Mouse (Mus musculus) right cerebral cortex, postnatal 36 days (tissue): ENCODE data around the gene Flad1.
A peak's percentile ranks its signal among the peaks of the same experiment; 100 is the strongest.

Experiments used
- DNase-seq, 2 experiments: peaks; one replicate each; pipeline ENCODE4 v3.0.0; 2022; ENCODE audit warnings: low spot score in 2 of 2, mixed read lengths in 1 of 2

Flad1 gene

DNA sequence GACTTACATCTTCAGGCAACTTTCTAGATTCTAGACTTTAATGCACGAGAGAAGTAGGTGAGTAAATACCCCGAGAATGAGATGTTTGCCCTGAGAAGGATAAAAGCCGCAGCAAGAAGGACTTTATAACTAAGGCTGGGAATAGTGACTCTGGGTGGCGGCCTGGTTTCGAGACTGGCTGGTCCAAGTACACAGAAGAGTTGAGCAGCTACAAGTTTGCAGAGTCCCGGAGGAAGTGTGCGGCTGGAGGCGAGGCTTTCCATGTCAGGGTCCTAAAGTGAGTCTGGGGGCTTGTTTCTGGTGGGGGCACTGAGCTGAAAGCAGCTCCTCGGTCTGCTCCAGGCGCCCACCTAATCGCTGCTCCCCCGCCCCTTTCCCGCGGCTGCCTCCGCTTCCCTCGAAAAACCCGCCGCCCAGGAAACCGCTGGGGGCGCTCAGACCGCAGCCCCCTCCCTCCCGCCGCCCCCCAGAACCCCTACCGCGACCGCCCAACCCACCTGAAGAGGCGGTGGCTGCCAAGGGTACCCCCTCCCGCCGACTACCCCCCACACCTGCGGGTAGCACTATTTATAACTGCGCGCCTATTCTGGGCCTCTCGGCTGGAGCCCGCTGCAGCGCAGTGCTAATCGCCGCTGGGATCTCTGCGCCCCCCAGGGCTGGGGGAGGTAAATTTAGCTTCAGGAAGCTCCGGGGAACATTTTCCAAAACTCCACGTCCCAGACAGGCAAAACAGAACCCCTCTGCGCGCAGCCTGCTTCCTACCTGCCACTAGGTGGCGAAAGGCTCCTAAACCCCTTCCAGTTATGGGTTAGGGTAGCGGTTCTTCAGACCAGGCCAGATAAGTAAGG lies 15.6 kb downstream of the Flad1 start:
- no peak for DNase-seq

DNA sequence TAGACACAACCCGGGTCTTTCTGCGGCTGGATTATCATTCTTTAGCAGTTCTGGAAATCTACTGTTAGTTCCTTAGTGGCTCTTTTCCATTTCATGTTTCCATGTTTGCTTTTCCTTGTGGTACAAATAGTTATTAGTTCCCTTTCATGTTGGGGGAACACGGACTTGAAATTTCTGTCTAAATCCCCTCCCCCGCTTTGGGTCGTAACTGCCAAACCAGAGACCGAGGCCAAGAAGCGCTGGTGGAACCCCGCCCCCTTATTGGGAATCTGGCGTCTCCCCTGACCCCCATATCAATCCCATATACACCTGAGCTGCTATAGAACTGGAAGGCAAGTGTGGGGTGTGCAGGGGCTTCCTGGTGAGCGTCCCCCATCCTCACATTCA lies 16.3 kb downstream of the Flad1 start:
- no peak for DNase-seq

DNA sequence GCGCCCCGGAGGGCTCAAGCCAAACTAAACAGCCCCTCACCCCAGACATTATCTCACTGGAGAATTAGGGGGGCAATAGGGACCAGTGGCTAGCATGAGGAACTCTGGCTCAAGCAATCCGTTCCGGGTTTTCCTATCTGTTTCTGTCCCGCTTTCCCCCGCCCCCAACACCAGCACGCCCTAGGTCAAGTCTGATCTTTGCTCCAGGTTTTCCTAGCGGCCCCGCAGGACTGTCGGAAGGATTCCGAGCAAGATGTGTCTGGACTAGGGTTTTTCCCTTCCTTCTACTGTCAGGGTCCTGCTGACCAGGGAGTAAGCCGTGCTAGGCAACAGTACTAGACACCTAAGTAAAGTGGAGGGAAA lies 16.8 kb downstream of the Flad1 start:
- DNase-seq = no peak

DNA sequence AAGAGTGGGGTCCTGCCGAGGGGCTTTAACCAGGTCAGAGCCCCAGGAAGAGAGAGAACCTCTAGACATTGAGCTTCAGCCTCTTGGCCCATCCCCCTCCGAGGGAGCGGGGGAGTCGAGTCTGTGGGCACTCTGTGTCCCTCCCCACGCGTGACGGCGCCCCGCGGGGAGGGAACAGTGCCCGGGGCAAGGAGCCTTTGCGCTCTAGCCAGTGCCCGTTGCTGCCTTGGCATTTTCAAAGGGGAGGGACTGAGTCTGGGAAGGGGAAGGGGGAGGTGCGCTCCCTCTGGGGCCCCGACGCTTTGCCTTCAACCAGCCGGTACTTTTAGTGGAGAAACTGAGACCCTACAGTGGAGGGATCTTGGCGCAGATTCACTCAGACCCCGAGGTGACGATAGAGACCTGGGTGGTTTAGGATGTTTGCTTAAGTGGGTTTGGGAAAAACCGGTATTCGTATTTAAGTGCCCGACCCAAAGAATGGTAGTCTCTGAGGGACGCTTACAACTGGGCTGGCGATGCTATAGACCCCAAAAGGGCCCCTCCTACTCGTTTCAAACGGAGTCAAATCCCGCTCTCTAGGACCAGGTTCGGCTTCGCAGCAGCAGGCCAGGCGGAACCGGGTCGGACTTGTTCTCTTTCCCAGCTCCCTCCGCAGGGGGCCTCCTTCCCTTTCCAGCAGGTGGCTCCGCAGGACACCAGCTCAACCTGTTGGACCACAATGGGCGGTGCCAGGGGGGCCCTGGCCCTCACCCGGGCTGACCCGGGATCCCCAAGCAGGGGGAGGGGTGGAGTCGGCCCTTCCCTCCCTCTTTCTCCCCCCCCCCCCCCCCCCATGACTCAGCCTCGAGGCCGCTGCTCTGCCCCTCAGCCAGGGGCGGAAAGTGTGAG lies 17.4 kb downstream of the Flad1 start, which contains the start of gene Zbtb7b:
Zbtb7b (minus strand) TSS at position 771 of the 888 bp plus-strand sequence.
- DNase-seq = peak in 1 of 2 experiments; percentile 28

DNA sequence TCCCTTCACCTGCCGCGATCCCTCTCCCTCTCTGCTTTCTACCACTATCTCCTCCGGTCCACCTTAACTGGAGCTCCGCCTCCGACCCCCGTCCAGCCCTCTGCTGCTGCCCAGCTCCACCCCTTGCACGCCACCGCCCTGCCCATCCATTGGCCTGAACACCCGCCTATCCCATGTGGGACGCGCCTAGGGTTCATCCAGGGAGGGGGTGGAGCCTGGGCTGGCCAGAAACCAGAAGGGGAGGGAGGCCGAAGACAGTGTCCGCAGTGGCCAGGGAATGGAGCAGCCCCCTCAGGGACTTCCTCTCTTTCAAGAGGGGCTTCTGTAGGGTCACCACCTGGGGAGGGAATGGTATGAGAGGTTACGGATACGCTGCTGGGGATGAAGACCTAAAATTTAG lies 18.1 kb downstream of the Flad1 start:
- DNase-seq = peak; percentile 92 to 96

DNA sequence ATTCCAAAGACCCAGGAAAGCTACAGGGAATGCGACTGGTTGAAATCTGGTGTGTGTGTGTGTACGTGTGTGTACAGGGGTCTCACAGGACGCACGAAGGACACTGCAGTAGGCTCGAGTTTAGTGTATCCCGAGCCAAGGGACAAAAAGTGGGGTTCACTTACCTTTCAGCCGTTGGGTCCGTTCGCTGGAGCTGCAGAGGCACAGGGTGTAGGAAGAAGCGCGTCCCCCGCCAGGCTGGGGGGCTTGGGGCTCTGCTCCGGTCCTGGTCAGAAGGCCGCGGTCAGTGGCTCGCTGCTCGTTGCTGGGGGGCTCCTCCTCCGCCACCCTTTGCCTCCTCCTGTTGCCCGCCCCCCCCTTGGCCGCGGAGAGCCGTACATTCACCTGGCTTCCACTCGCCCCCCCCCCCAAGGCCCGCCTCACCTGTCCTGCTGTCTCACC lies 18.8 kb downstream of the Flad1 start:
- DNase-seq = no peak

DNA sequence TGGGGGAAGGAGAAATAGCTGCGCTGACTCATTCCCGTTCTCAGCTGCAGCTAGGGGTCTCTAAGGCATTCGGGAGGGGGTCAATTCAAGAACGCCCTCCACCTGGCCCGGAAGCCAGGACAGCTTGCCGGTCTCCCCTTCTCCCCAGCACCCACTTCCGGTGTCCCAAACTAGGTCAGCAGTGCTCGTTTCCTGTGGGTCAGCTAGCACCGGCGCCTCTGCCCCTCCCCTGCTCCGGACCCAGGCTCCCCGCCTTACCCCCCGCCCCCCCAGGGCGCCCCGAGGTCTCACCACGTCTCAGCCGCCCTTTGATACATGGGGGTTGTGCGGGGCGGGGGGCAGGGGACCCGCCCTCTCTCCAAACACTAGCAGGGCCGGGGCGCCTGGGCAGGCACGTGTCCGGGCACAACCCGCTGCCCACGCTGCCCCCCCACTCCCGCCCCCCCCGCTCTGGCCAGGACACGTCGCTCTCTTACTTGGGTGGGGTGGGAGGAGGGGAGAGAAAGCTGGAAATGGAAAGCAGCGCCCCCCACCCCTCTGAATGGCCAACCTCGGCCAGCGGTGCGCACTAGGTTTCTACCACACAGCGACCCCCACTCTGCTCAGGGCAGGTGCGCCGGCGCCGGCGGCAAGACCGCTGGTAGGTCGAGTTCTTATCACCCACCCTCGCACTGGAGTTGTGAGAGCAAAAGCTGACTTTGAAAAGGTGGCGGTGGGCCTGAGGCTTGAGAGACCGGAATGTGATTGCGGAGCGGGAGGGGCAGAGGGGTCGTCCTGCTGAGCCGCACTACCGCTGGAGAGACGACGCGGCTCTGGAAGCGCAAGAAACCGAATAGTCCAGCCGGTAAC lies 19.8 kb downstream of the Flad1 start:
- no peak for DNase-seq

DNA sequence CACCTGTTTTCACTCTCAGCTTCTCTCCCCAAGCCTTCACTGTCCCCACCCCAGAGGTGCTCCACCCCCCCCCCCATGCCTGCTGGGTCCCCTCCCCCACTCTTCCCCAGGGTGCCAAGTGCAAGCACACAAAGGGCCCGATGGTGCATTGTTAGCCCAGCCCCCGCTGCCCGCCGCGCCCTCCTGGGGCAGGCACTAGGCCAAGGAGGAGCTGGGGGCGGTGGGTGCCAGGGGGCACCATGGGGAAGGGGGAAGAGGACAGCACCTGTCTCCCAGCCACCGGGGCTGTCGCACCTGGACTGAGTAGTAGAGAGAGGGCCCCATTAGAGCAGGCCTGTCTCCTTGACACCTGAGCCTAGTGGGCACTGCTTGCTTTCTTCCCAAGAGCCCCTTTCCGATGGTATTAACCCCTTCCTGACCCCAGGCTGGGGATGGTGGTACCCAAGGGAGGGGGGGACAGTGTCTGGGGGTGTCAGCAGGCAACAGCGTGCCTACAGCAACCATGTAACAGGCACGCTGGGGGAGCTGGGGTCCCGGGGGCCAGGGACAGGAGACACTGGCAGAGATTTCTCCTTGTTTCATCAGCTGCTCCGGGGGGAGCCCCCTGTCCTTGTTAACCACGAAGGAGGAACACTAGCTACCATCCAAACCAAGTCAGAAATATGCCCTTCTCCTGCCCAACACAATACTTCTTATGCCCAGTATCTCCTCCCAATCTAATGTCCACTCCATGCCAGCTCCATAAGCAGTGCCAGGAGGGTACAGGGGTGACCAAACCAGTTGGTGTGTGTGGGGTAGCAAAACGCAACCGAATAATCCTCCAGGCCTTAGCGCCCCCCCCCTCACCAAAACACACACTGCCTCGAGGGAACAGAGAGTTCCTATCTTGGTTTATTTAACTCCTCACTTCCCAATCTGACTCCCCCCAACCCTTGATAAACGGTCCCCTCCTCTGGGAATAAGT lies 20.7 kb downstream of the Flad1 start:
- DNase-seq = no peak

DNA sequence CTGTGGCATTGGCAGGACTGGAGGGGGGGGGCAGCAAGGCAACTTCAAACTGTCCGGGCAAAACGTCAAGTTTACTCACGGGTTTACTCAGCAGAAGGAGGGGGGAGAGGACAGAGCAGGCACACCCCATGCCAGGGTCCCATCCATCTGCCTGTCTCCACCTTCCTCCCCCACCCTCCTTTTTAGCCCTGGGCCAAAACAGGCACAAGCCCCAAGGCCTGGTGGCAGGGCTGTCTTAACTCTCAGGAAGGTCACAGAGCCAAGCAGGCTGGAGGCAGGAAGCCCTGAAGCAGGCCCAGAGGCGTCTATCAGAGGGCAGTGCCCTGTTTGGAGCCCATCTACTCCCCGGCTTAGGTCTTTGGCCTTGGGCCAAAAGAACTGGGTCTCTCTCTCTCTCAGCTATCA lies 21.6 kb downstream of the Flad1 start:
- DNase-seq = no peak

DNA sequence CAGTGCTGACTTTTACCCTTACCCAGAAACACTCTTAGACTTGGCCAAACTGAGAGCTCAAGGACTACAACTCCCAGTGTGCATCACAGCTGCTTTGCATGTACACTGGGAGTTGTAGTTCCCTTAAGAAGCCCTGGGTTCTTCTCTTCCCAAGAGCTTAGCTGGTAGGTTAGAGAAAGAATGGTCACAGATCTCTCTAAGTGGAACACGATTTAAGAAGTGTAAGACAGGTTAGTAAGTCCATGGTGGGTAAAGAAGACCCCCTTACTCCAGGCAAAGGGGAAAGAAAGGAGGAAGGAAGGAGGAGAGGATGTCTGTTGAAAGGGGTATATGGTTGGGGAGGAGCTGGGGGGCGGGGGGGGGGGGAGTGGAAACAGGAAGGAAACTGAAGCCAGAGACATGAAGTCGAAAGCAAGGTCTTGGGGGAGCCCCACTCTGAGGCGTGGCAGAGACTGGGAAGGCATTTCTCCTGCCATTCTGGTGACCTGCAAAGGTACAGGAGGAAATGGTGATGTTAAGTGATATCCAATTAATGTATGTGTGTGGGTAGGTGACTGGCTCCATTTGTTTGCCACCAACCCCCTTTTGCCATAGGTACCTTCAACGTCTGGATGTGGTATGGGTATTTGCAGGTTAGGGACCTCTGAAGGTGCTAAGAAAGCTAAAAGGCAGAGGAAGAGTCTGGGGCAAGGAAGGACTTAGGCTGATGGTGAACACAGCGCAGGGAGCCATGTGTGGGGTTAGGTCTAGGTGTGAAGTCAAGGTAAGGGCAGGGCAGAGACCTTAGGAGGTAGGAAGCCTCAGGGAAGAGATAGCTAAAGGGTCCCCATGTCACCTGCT lies 22.5 kb downstream of the Flad1 start:
- no peak for DNase-seq

DNA sequence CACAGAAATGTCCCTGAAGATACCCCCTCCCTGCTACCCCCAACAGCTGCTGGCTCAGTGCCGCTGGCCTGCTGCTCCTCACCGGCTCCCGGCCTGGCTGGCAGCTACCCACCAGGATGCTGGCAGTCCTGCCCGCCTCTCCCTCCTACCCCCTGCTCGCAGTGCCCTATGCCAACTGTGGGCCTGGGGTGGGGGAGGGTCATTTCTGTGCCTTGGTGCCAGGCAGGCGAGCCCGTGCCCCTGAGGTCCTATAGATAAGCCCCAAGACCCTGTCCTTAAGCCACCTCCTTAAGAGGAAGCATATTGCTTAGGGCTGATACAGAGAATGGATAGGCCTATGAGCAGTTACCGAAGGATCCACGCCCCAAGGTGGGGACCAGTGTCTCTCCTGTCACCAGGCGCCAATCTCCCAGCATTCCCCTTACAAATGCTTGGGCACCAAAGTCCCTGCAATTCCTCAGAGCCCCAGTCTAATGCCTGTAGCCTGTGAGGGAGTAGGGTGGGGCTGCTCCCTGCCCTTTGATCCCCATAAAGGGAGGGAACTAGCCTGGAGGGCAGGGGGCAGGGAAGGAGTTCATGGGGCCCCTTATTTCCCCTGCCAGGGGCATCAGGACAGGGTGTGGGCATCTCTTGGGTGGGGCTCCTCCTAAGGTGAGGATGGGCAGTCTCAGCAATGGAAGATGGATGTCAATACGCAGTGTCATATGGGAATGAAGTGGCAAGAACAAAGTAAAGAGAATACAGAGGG lies 23.4 kb downstream of the Flad1 start:
- DNase-seq = no peak

DNA sequence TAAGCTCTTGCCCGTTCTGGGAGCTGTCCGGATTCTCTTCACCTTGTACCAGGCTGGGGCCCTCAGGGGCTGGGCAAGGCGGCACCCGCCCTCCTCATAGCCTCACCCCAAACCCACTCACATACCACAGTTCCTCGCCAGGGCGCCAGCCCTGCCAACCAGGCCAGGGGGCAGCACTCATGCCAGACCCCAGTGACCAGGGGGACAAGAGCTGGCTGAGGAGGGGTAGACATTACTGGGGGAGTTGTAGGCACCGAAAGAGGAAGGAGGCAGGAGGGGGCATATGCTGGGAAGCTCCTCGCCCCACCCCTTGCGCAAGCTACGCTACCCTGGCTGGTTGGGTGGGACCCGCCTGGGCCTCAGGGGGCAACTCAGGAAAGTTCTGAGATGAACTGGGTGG lies 24.0 kb downstream of the Flad1 start:
- DNase-seq = no peak

DNA sequence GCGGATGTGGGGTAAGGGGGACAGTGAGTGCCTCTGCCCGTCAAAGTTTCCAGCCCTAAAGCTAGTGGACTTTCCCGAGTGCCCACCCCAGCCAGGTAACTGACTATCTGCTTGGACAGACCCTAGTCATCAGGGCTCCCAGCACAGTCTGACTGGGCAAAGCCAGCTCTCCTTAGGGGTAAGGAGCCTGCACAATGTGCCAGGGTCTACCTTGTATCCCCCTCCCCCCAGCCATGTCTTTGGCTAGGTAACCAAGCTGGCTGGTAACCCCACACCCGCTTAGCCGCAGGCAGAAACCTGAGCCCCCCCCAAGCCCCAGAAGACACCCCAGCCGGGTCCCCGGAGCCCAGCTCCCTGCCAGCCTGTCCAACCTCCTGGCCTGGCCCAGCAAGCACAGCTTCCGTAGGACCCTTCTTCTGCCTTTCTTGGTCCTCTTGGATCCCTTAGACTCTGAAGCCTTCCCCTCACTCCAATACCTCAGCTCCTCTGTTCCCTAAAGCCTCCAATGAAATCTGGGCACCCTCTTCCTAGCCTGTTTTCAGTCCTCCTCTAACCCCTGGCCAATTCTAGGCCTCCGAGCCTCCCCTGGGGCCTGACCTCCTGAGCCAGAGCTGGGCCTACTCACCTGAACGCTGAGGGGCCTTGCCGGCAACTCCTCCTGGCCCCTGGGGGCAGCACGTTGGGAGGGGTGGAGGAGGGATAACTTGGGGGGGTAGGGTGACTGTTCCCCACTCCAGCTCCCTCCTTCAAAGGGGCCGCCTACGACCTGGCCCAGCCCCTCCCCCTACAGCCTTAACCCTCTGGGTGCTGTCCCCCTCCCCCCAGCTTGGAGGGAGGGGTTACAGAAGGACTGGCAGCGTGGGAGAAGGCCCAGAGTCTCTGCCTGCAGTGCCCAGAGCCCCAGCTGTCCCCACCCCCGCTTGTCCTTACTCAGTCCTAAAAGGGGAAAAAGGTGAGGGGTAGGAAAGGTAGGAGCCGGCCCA lies 24.9 kb downstream of the Flad1 start:
- DNase-seq = no peak

DNA sequence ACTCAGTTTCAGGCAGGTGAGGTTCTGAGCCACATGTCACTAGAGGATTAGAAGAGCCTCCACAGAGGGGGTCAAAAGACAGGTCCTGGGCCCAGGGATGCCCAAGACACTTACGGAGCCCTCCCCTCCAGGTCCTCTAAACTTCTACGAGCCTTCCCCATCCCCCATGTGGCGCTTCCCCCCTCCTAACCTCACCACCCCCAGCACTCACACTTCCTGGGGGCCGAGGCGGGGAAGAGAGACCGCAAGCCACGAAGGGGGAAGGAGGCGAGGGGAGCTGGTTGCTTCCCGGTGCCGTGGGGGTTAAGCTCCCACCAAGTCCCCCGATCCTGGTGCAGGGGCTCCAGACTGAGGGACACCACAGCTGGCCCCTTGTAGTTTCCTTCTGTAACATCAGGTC lies 26.2 kb downstream of the Flad1 start:
- DNase-seq = no peak

DNA sequence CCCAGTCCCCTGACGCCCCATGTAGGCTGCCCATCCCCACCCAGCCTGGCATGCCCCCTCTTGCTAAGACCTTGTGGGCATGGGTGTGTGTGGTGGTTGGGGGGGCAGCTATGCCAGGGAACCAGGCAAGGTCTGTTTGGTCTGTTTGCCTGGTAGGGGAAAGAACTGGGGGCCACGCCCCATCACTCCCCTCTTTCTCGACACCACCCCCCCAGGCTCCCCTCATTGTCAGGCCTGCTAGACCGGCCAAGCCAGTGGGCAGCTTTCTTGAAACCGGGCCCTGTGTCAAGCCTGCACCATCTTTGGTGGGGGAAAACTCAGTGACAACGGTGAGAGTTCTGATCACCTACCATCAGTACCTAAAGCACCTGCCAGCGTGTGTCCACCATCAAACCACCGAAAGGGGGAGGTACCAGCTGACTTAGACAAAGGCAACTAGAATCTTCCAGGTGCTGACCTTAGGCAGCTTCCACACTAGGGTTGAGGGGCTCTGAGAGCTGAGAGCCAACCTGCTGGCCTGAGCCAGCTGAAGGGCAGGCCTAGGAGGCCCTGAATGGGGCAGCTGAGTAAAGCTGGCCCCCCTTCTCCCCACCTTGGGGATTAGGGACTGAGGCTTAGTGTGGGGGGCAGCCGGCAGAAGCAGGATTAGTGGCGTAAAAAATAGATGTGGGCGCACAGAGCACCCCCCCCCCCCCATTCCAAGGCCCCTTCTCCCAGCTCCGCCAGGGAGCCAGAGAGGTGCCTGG lies 27.2 kb downstream of the Flad1 start:
- DNase-seq = no peak

DNA sequence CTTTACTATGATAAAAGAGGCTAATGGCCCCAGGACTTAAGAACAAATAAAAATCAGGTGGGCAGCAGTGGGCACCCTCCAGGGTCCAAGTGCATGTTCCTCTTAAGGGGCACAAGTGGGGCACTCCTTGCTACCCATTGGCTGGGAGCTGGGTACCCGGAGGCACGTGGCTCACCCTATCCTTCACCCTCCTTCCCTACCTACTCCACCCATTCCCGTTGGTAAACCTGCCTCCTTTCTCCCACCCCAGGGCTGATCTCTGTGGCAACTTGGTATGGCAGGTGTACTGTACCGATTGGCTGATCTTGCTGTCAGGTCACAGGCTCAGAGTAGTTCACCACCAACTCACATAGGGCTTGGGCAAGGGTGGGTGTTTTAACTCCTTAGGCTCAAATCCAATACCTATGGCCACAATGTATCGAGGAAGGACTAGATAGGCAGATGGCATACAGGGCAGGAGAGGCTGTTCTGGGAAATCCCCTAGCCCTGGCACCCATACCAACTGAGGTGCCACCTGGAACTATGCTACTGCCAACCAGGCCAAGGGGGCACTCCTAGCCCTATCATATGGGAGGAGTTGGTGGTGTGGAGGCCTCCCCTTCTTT lies 27.9 kb downstream of the Flad1 start:
- DNase-seq = no peak

DNA sequence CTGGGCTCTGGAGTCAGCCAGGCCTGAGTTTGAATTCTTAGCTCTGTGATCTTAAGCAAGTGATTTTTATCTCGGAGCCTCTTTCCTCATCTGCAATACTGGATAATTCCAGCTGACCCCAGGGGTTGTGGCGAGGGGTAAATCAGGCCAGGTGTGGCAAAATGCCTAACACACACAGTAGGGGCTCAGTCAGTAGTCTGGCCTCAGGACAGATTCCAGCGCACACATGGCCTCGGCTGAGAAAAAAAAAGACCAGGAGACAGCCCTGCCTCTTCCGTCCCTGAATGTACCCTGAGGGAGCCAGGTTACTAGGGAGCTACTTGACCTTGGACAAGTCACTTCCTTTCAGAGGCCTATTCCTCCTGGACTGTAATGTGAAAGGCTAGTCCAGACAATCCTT lies 28.7 kb downstream of the Flad1 start:
- DNase-seq = no peak
